Mouse (Mus musculus) MEL (cell line): Measurements from ENCODE around the gene Spem1. TPM values are rescaled to one million over a fixed set of nuclear protein-coding genes. Genes with fewer than 3 reads are reported as not detected.

Source experiments
- polyA plus RNA-seq, 2 experiments: library from polyadenylated mRNA; stranded (reverse) in 1 of 2; unstranded in 1 of 2; fragments of >175 nt in 1 of 2; fragments of >200 nt in 1 of 2; gene quantifications; 2 replicates each; pipeline versions ENCODE4 v1.2.1 to v1.2.4; 2012; ENCODE audit warnings: low replicate concordance in 2 of 2, low read depth in 1 of 2; ENCODE audit not compliant: insufficient read length in 2 of 2, insufficient read depth in 1 of 2, missing spikeins in 1 of 2
- total RNA-seq: library from RNA; depleted of rRNA; stranded (reverse); fragments of 300-350 nt; gene quantifications from 2 replicates; pipeline ENCODE4 v1.2.3, GENCODE M21; 2012; rRNA removed

Gene Spem1
- total and polyA plus RNA-seq, 3 experiments = 0.15 to 0.19 TPM; not detected in 1

Other genes with a start within 250 kb of the Spem1 start
Only the 30 nearest of the 44 such genes appear.
- gene Mpdu1, start 159.5 kb downstream of the Spem1 start, total RNA-seq = 60.9 and 62.1 TPM in 2 replicates
- 100 to 1,000 TPM; 101 to 259 TPM for gene Mpdu1, start 159.5 kb downstream of the Spem1 start, polyA plus RNA-seq
- gene Cd68, start 156.0 kb downstream of the Spem1 start, total RNA-seq = 4.1 and 5.3 TPM in 2 replicates
- gene Cd68, start 156.0 kb downstream of the Spem1 start, polyA plus RNA-seq = 10 to 100 TPM in 1 of 2 experiments, not detected in 1; 19.8 TPM
- gene Eif4a1, start 149.8 kb downstream of the Spem1 start, total RNA-seq = 1,645 and 1,689 TPM in 2 replicates
- 100 to 1,000 TPM; 114 to 634 TPM for gene Eif4a1, start 149.8 kb downstream of the Spem1 start, polyA plus RNA-seq
- gene Senp3, start 140.1 kb downstream of the Spem1 start, total RNA-seq = 121 and 147 TPM in 2 replicates
- 100 to 1,000 TPM; 171 to 890 TPM for gene Senp3, start 140.1 kb downstream of the Spem1 start, polyA plus RNA-seq
- gene Tnfsf13, start 136.4 kb downstream of the Spem1 start, total RNA-seq = 0.19 TPM in 1 of 2 replicates, not detected in the other
- gene Tnfsf13, start 136.4 kb downstream of the Spem1 start, polyA plus RNA-seq = under 1 TPM in 1 of 2 experiments, not detected in 1; 0.13 TPM
- gene Tnfsf12, start 126.3 kb downstream of the Spem1 start, total RNA-seq = not detected in 2 replicates
- under 1 TPM in 1 of 2 experiments, not detected in 1; 0.10 TPM for gene Tnfsf12, start 126.3 kb downstream of the Spem1 start, polyA plus RNA-seq
- gene Tnfsfm13, start 126.1 kb downstream of the Spem1 start, total RNA-seq = not detected in 2 replicates
- not detected for gene Tnfsfm13, start 126.1 kb downstream of the Spem1 start, polyA plus RNA-seq
- 16.6 and 22.2 TPM in 2 replicates for gene Polr2a, start 63.5 kb downstream of the Spem1 start, total RNA-seq
- 100 to 1,000 TPM in 1 of 2 experiments, 10 to 100 TPM in 1; 73.9 to 193 TPM for gene Polr2a, start 63.5 kb downstream of the Spem1 start, polyA plus RNA-seq
- 0.08 TPM in 1 of 2 replicates, not detected in the other for gene Slc35g3, start 60.2 kb downstream of the Spem1 start, total RNA-seq
- gene Slc35g3, start 60.2 kb downstream of the Spem1 start, polyA plus RNA-seq = under 1 TPM in 1 of 2 experiments, not detected in 1; 0.22 TPM
- gene Zbtb4, start 56.3 kb downstream of the Spem1 start, total RNA-seq = 1.4 and 2.4 TPM in 2 replicates
- gene Zbtb4, start 56.3 kb downstream of the Spem1 start, polyA plus RNA-seq = 1 to 10 TPM in 1 of 2 experiments, not detected in 1; 2.7 TPM
- gene Chrnb1, start 26.2 kb downstream of the Spem1 start, total RNA-seq = 0.31 and 0.33 TPM in 2 replicates
- 1 to 10 TPM in 1 of 2 experiments, not detected in 1; 1.6 TPM for gene Chrnb1, start 26.2 kb downstream of the Spem1 start, polyA plus RNA-seq
- 4.8 and 5.1 TPM in 2 replicates for gene Fgf11, start 20.3 kb downstream of the Spem1 start, total RNA-seq
- gene Fgf11, start 20.3 kb downstream of the Spem1 start, polyA plus RNA-seq = 10 to 100 TPM in 1 of 2 experiments, not detected in 1; 26.8 TPM
- gene Tmem102, start 16.6 kb downstream of the Spem1 start, total RNA-seq = 0.29 and 0.31 TPM in 2 replicates
- gene Tmem102, start 16.6 kb downstream of the Spem1 start, polyA plus RNA-seq = 1 to 10 TPM in 1 of 2 experiments, not detected in 1; 2.4 TPM
- 0.04 TPM in 1 of 2 replicates, not detected in the other for gene Gm39566, start 6.9 kb downstream of the Spem1 start, total RNA-seq
- gene Gm39566, start 6.9 kb downstream of the Spem1 start, polyA plus RNA-seq = not detected
- gene Spem2, start 3.7 kb downstream of the Spem1 start, total RNA-seq = not detected in 2 replicates
- gene Spem2, start 3.7 kb downstream of the Spem1 start, polyA plus RNA-seq = not detected
- 20.3 and 20.9 TPM in 2 replicates for gene Nlgn2, start 15.6 kb upstream of the Spem1 start, total RNA-seq
- 10 to 100 TPM; 29.8 to 43.3 TPM for gene Nlgn2, start 15.6 kb upstream of the Spem1 start, polyA plus RNA-seq
- gene Tmem256, start 16.3 kb upstream of the Spem1 start, total RNA-seq = 176 and 190 TPM in 2 replicates
- 100 to 1,000 TPM in 1 of 2 experiments, not detected in 1; 181 TPM for gene Tmem256, start 16.3 kb upstream of the Spem1 start, polyA plus RNA-seq
- gene Plscr3, start 24.2 kb upstream of the Spem1 start, total RNA-seq = 3.8 and 4.6 TPM in 2 replicates
- gene Plscr3, start 24.2 kb upstream of the Spem1 start, polyA plus RNA-seq = 10 to 100 TPM in 1 of 2 experiments, not detected in 1; 26.0 TPM
- 0.13 and 0.35 TPM in 2 replicates for gene Tnk1, start 36.5 kb upstream of the Spem1 start, total RNA-seq
- under 1 TPM in 1 of 2 experiments, not detected in 1; 0.25 TPM for gene Tnk1, start 36.5 kb upstream of the Spem1 start, polyA plus RNA-seq
- not detected in 2 replicates for gene Tmem95, start 55.8 kb upstream of the Spem1 start, total RNA-seq
- not detected for gene Tmem95, start 55.8 kb upstream of the Spem1 start, polyA plus RNA-seq
- 0.19 and 0.26 TPM in 2 replicates for gene Kctd11, start 59.2 kb upstream of the Spem1 start, total RNA-seq
- under 1 TPM in 1 of 2 experiments, not detected in 1; 0.49 TPM for gene Kctd11, start 59.2 kb upstream of the Spem1 start, polyA plus RNA-seq
- 20.7 and 33.4 TPM in 2 replicates for gene Acap1, start 73.4 kb upstream of the Spem1 start, total RNA-seq
- gene Acap1, start 73.4 kb upstream of the Spem1 start, polyA plus RNA-seq = 10 to 100 TPM in 1 of 2 experiments, not detected in 1; 42.2 TPM
- gene 2810408A11Rik, start 78.8 kb upstream of the Spem1 start, total RNA-seq = 0.69 and 0.81 TPM in 2 replicates
- gene 2810408A11Rik, start 78.8 kb upstream of the Spem1 start, polyA plus RNA-seq = 1 to 10 TPM in 1 of 2 experiments, not detected in 1; 1.3 TPM
- 47.3 and 58.0 TPM in 2 replicates for gene Neurl4, start 78.9 kb upstream of the Spem1 start, total RNA-seq
- gene Neurl4, start 78.9 kb upstream of the Spem1 start, polyA plus RNA-seq = 10 to 100 TPM in 1 of 2 experiments, not detected in 1; 50.9 TPM
- 64.5 and 78.0 TPM in 2 replicates for gene Gps2, start 91.7 kb upstream of the Spem1 start, total RNA-seq
- 100 to 1,000 TPM in 1 of 2 experiments, not detected in 1; 113 TPM for gene Gps2, start 91.7 kb upstream of the Spem1 start, polyA plus RNA-seq
- 1,428 and 1,539 TPM in 2 replicates for gene Eif5a, start 99.8 kb upstream of the Spem1 start, total RNA-seq
- 1,000 to 10,000 TPM; 1,272 to 3,185 TPM for gene Eif5a, start 99.8 kb upstream of the Spem1 start, polyA plus RNA-seq
- 0.33 and 0.50 TPM in 2 replicates for gene Ybx2, start 113.6 kb upstream of the Spem1 start, total RNA-seq
- gene Ybx2, start 113.6 kb upstream of the Spem1 start, polyA plus RNA-seq = under 1 TPM in 1 of 2 experiments, not detected in 1; 0.92 TPM
- 0.12 TPM in 1 of 2 replicates, not detected in the other for gene Slc2a4, start 126.0 kb upstream of the Spem1 start, total RNA-seq
- under 1 TPM in 1 of 2 experiments, not detected in 1; 0.19 TPM for gene Slc2a4, start 126.0 kb upstream of the Spem1 start, polyA plus RNA-seq
- gene Cldn7, start 142.6 kb upstream of the Spem1 start, total RNA-seq = 0.26 and 0.31 TPM in 2 replicates
- under 1 TPM in 1 of 2 experiments, not detected in 1; 0.36 TPM for gene Cldn7, start 142.6 kb upstream of the Spem1 start, polyA plus RNA-seq
- gene Ctdnep1, start 159.0 kb upstream of the Spem1 start, total RNA-seq = 47.3 and 49.6 TPM in 2 replicates
- 100 to 1,000 TPM in 1 of 2 experiments, not detected in 1; 133 TPM for gene Ctdnep1, start 159.0 kb upstream of the Spem1 start, polyA plus RNA-seq